24 mouse cellular contexts compared by ENCODE assay signal in the genomic region with DNA sequence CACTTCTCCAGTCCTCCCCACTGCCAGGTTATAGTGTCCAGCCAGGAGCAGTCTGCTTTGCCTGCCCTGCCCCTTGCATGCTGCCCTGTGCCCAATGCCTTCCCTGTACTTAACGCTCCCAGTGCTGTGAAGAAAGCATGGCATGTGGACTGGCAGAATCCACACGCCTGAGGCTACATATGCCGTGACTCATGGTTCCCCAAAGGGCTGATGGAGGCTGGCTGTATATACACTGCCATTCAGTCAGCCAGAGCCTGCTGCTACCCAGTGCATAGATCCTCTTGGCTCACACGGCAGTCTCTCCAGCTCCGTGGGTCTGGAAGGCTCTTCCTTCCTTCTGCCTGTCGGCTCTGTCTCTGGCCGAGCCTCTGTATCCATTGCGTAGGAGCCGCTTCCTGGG. TPM values are rescaled to one million over a fixed set of nuclear protein-coding genes. Genes with fewer than 3 reads are reported as not detected.
"Had no signal": no experiment of that assay in that cellular context is flagged by ENCODE, and none has a peak within 500 bp of the region (broad histone marks: within the 10 kb centered on the region; RNA-seq: fewer than 3 reads in every experiment).

No protein-coding gene starts in this region.

- H3K9me3 ChIP-seq: lung, embryonic 15.5 days; megakaryocyte, embryonic 14.5 days; midbrain, embryonic 13.5 days; midbrain, embryonic 15.5 days; neural tube, embryonic 13.5 days; neural tube, embryonic 15.5 days; stomach, embryonic 15.5 days had no signal

- H3K9ac ChIP-seq: liver, postnatal 0 days; lung, embryonic 15.5 days; midbrain, embryonic 13.5 days; midbrain, embryonic 15.5 days; neural tube, embryonic 13.5 days; neural tube, embryonic 15.5 days; stomach, embryonic 15.5 days had no signal

- DNase-seq: liver, postnatal 0 days; lung, adult 2 months; lung, postnatal 14 days; lung, postnatal 36 days; retina, postnatal 1 day; right cerebral cortex, adult 18-20 months; thymus, adult 2 months; thymus, postnatal 25 days; thymus, postnatal 4 days had no signal

- H3K4me1 ChIP-seq: lung, embryonic 15.5 days; midbrain, embryonic 13.5 days; midbrain, embryonic 15.5 days; stomach, embryonic 15.5 days had no signal

- ATAC-seq: liver, postnatal 0 days; lung, postnatal 0 days; midbrain, embryonic 13.5 days; midbrain, embryonic 15.5 days had no signal

- H3K27me3 ChIP-seq: lung, embryonic 15.5 days; megakaryocyte, embryonic 14.5 days; midbrain, embryonic 13.5 days; midbrain, embryonic 15.5 days; neural tube, embryonic 13.5 days; neural tube, embryonic 15.5 days; stomach, embryonic 15.5 days had no signal

- H3K4me3 ChIP-seq: lung, embryonic 15.5 days; megakaryocyte, embryonic 14.5 days; midbrain, embryonic 13.5 days; midbrain, embryonic 15.5 days; neural tube, embryonic 13.5 days; neural tube, embryonic 15.5 days; stomach, embryonic 15.5 days had no signal

- H3K27ac ChIP-seq: lung, embryonic 15.5 days; macrophage; midbrain, embryonic 13.5 days; midbrain, embryonic 15.5 days; neural tube, embryonic 15.5 days; stomach, embryonic 15.5 days; stomach, postnatal 0 days had no signal

- H3K4me2 ChIP-seq: lung, embryonic 15.5 days; midbrain, embryonic 11.5 days; midbrain, embryonic 13.5 days; midbrain, embryonic 15.5 days; neural tube, embryonic 13.5 days; neural tube, embryonic 15.5 days; stomach, embryonic 15.5 days had no signal

RNA-seq across cellular contexts. Expression of gene Itgb4, which starts 26.2 kb away (rescaled TPM):
- total RNA-seq: monocyte, adult 5-6 weeks had no signal
- polyA plus RNA-seq: macrophage had no signal

RNA-seq across cellular contexts. Expression of gene Smim6, which starts 36.5 kb away (rescaled TPM):
- total RNA-seq: midbrain, postnatal 0 days; monocyte, adult 5-6 weeks had no signal
- polyA plus RNA-seq: macrophage; neural tube, embryonic 11.5 days had no signal

RNA-seq across cellular contexts. Expression of gene Smim5, which starts 48.5 kb away (rescaled TPM):
- total RNA-seq: midbrain, postnatal 0 days had no signal
- polyA plus RNA-seq: testis, adult 2 months had no signal
